Mouse (Mus musculus) small intestine, adult 2 months (tissue): ENCODE measurements around the gene Slc35a1.

ENCODE experiments used
- CTCF ChIP-seq: fragments of 200-500 bp; IDR thresholded peaks from 2 replicates; pipeline ENCODE4 v1.5.1; 2012; ENCODE audit warnings: low read depth, mild to moderate bottlenecking, control low read depth, inconsistent platforms, low read length, moderate library complexity, mixed read lengths; ENCODE audit not compliant: insufficient replicate concordance, insufficient read length; ENCODE audit errors: extremely low read depth
- POLR2A ChIP-seq: fragments of 200-500 bp; IDR thresholded peaks from 2 replicates; pipeline ENCODE4 v1.6.1; 2012; ENCODE audit warnings: low read depth, mild to moderate bottlenecking, control low read depth, inconsistent platforms, low read length, moderate library complexity

DNA sequence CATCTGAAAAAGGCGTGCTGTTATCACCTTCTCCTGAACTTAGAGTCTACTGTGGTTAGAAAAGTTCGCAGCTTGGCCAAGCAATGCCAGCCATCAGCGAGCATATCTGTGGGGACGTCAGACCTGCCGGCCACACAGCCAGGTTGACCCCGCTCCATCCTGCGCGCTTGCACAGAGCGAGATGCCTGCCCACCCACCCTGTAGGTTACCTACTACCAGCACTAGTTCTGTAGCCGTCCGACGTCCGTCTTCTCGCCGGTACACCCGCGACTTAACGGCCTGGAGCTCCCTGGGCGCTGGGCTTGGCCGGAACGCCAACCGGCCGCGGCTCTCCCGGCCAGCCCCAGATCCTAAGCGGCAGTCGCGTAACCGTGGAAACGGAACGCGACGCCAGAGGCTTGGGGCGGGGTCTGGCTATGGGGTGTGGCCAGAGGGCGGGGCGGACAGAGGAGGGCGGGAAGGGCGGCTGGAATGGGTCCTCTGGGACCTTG lies 42.7 kb upstream of the Slc35a1 start, which contains the start of gene Cfap206:
- TF ChIP-seq CTCF (no peak), POLR2A (no peak)
